8 mouse cellular contexts compared by ENCODE assay signal in genomic region chr4:131874169-131874536, GRCm38 (mm10). TPM values are rescaled to one million over a fixed set of nuclear protein-coding genes. Genes with fewer than 3 reads are reported as not detected.
DNase-seq lines count a peak whose midpoint lies in the region; ATAC-seq and TF ChIP-seq lines count a peak whose summit lies in the region.

No protein-coding gene starts in this region.

- no peak for DNase-seq in kidney, adult 2 months
- no peak for DNase-seq in kidney, adult 9 months
- DNase-seq in midbrain, embryonic 11.5 days (ENCODE audit: low spot score, missing footprints), result no peak
- no peak for DNase-seq in frontal cortex, postnatal 14 days (ENCODE audit: low spot score in 2 of 2)
- no peak for DNase-seq in gastrocnemius, postnatal 25 days
- no peak for DNase-seq in ovary, adult 18-20 months (ENCODE audit: low spot score)

- no peak for TF ChIP-seq CTCF in kidney, adult 2 months (conservative IDR thresholded peaks at IDR 0.05; ENCODE audit: insufficient read depth, insufficient read length, low read depth, low read length)
- TF ChIP-seq CTCF in bone marrow macrophage, adult 2 months (IDR thresholded peaks at IDR 0.05; ENCODE audit: low read depth, low read length), result no peak

- H3K27me3 ChIP-seq in kidney, adult 2 months (replicated peaks; ENCODE audit: control insufficient read depth, insufficient read depth, low read length), result no peaks in the 10 kb centered on the region
- no peaks in the 10 kb centered on the region for H3K27me3 ChIP-seq in hindbrain, embryonic 12.5 days
- no peaks in the 10 kb centered on the region for H3K27me3 ChIP-seq in midbrain, embryonic 11.5 days (ENCODE audit: control insufficient read depth, insufficient read depth, low read length)

- 0% methylated on average over 20 of the region's 20 CpGs for WGBS in kidney, adult 2 months
- 0% methylated on average over 20 of the region's 20 CpGs for WGBS in hindbrain, embryonic 12.5 days
- WGBS in midbrain, embryonic 11.5 days, result under 1% methylated on average over 20 of the region's 20 CpGs

- no peaks in the 10 kb centered on the region for H3K36me3 ChIP-seq in kidney, adult 2 months (ENCODE audit: control insufficient read depth, insufficient read depth, low read length)
- H3K36me3 ChIP-seq in hindbrain, embryonic 12.5 days, result no peaks in the 10 kb centered on the region
- no peaks in the 10 kb centered on the region for H3K36me3 ChIP-seq in midbrain, embryonic 11.5 days (ENCODE audit: control insufficient read depth, insufficient read depth, low read length)

- H3K9me3 ChIP-seq in hindbrain, embryonic 12.5 days (replicated peaks), result no peaks in the 10 kb centered on the region
- H3K9me3 ChIP-seq in midbrain, embryonic 11.5 days (ENCODE audit: control insufficient read depth, low read length), result no peaks in the 10 kb centered on the region

- H3K4me3 ChIP-seq in kidney, adult 2 months (ENCODE audit: insufficient read depth, low read depth, low read length), result peak overlapping the region; percentile 90
- H3K4me3 ChIP-seq in bone marrow macrophage, adult 2 months (ENCODE audit: insufficient read depth, low read length), result peak overlapping the region; percentile 86
- peak overlapping the region; percentile 97 for H3K4me3 ChIP-seq in hindbrain, embryonic 12.5 days
- H3K4me3 ChIP-seq in midbrain, embryonic 11.5 days (ENCODE audit: low read depth, low read length), result peak overlapping the region; percentile 99

- no peak for ATAC-seq in hindbrain, embryonic 12.5 days (ENCODE audit: low FRiP score)
- no peak for ATAC-seq in midbrain, embryonic 11.5 days (ENCODE audit: low FRiP score)

- H3K4me2 ChIP-seq in hindbrain, embryonic 12.5 days (replicated peaks), result peak overlapping the region; percentile 95
- H3K4me2 ChIP-seq in midbrain, embryonic 11.5 days, result peak overlapping the region; percentile 76

- H3K4me1 ChIP-seq in kidney, adult 2 months (ENCODE audit: control insufficient read depth, insufficient read depth, low read length), result peaks cover 27% of the 10 kb centered on the region
- H3K4me1 ChIP-seq in bone marrow macrophage, adult 2 months (ENCODE audit: control insufficient read depth, insufficient read depth, low read length), result peaks cover 14% of the 10 kb centered on the region
- H3K4me1 ChIP-seq in hindbrain, embryonic 12.5 days, result peaks cover 30% of the 10 kb centered on the region
- H3K4me1 ChIP-seq in midbrain, embryonic 11.5 days (ENCODE audit: control insufficient read depth, insufficient read depth, low read length), result peaks cover 23% of the 10 kb centered on the region

- H3K27ac ChIP-seq in kidney, adult 2 months (ENCODE audit: insufficient read depth, low read depth, low read length), result peak overlapping the region; percentile 94
- H3K27ac ChIP-seq in bone marrow macrophage, adult 2 months (ENCODE audit: insufficient read depth, low read depth, low read length), result peak overlapping the region; percentile 82
- peak overlapping the region; percentile 100 for H3K27ac ChIP-seq in hindbrain, embryonic 12.5 days
- peak overlapping the region; percentile 100 for H3K27ac ChIP-seq in midbrain, embryonic 11.5 days (ENCODE audit: low read depth, low read length)

- no peak for TF ChIP-seq POLR2A in kidney, adult 2 months (IDR thresholded peaks at IDR 0.05; ENCODE audit: low read depth, low read length)
- no peak for TF ChIP-seq POLR2A in bone marrow macrophage, adult 2 months (IDR thresholded peaks at IDR 0.05; ENCODE audit: borderline replicate concordance, low read depth, low read length)

- H3K9ac ChIP-seq in hindbrain, embryonic 12.5 days, result peak overlapping the region; percentile 100
- H3K9ac ChIP-seq in midbrain, embryonic 11.5 days (ENCODE audit: low read length), result peak overlapping the region; percentile 100

RNA-seq across cellular contexts. Expression of gene Srsf4, which starts 0.7 kb away (rescaled TPM):
- polyA plus RNA-seq in kidney, adult 2 months (2012; rRNA removed), result 32.5 and 35.1 TPM in 2 replicates
- polyA plus RNA-seq in bone marrow macrophage, adult 2 months (2012; ENCODE audit: insufficient read depth, insufficient read length, missing spikeins), result 51.8 and 56.0 TPM in 2 replicates
- 139 and 147 TPM in 2 replicates for polyA plus RNA-seq in hindbrain, embryonic 12.5 days (2016; fragmentation: Nextera tagmentation; extraction: Ambion mirVana)
- polyA plus RNA-seq in midbrain, embryonic 11.5 days (2014; fragmentation: Nextera tagmentation; extraction: Ambion mirVana), result 144 and 157 TPM in 2 replicates
- 10 to 100 TPM; 27.4 to 30.6 TPM for total RNA-seq in gastrocnemius, postnatal 25 days (2021)

RNA-seq across cellular contexts. Expression of gene Mecr, which starts 30.9 kb away (rescaled TPM):
- 64.5 and 67.4 TPM in 2 replicates for polyA plus RNA-seq in kidney, adult 2 months (2012; rRNA removed)
- polyA plus RNA-seq in bone marrow macrophage, adult 2 months (2012; ENCODE audit: insufficient read depth, insufficient read length, missing spikeins), result 17.5 and 24.5 TPM in 2 replicates
- 40.1 and 44.6 TPM in 2 replicates for polyA plus RNA-seq in hindbrain, embryonic 12.5 days (2016; fragmentation: Nextera tagmentation; extraction: Ambion mirVana)
- 39.8 and 40.3 TPM in 2 replicates for polyA plus RNA-seq in midbrain, embryonic 11.5 days (2014; fragmentation: Nextera tagmentation; extraction: Ambion mirVana)
- total RNA-seq in gastrocnemius, postnatal 25 days (2021), result 10 to 100 TPM; 24.0 to 24.6 TPM

RNA-seq across cellular contexts. Expression of gene Ptpru, which starts 36.1 kb away (rescaled TPM):
- 19.5 and 22.0 TPM in 2 replicates for polyA plus RNA-seq in kidney, adult 2 months (2012; rRNA removed)
- polyA plus RNA-seq in bone marrow macrophage, adult 2 months (2012; ENCODE audit: insufficient read depth, insufficient read length, missing spikeins), result 0.55 TPM in 1 of 2 replicates, not detected in the other
- 22.7 and 30.2 TPM in 2 replicates for polyA plus RNA-seq in hindbrain, embryonic 12.5 days (2016; fragmentation: Nextera tagmentation; extraction: Ambion mirVana)
- polyA plus RNA-seq in midbrain, embryonic 11.5 days (2014; fragmentation: Nextera tagmentation; extraction: Ambion mirVana), result 9.6 and 11.4 TPM in 2 replicates
- 1 to 10 TPM in 1 of 2 experiments, under 1 TPM in 1; 0.69 to 1.4 TPM for total RNA-seq in gastrocnemius, postnatal 25 days (2021)

RNA-seq across cellular contexts. Expression of gene Tmem200b, which starts 47.4 kb away (rescaled TPM):
- polyA plus RNA-seq in kidney, adult 2 months (2012; rRNA removed), result 11.3 and 17.0 TPM in 2 replicates
- not detected in 2 replicates for polyA plus RNA-seq in bone marrow macrophage, adult 2 months (2012; ENCODE audit: insufficient read depth, insufficient read length, missing spikeins)
- 0.92 and 1.3 TPM in 2 replicates for polyA plus RNA-seq in hindbrain, embryonic 12.5 days (2016; fragmentation: Nextera tagmentation; extraction: Ambion mirVana)
- 0.79 and 0.84 TPM in 2 replicates for polyA plus RNA-seq in midbrain, embryonic 11.5 days (2014; fragmentation: Nextera tagmentation; extraction: Ambion mirVana)
- total RNA-seq in gastrocnemius, postnatal 25 days (2021), result 1 to 10 TPM; 2.7 to 3.0 TPM
